Mouse (Mus musculus) olfactory bulb, adult 2 months (tissue): ENCODE data around the gene Serpina3c.

Source experiments
- CTCF ChIP-seq: fragments of 200-500 bp; IDR thresholded peaks from 2 replicates; pipeline ENCODE4 v1.5.1; 2012; ENCODE audit warnings: low read depth, mild to moderate bottlenecking, low read length, moderate library complexity; ENCODE audit not compliant: insufficient read depth
- POLR2A ChIP-seq: fragments of 200-500 bp; IDR thresholded peaks from 2 replicates; pipeline ENCODE4 v1.6.1; 2012; ENCODE audit warnings: mild to moderate bottlenecking, low read depth, low read length, moderate library complexity; ENCODE audit not compliant: insufficient read depth

DNA sequence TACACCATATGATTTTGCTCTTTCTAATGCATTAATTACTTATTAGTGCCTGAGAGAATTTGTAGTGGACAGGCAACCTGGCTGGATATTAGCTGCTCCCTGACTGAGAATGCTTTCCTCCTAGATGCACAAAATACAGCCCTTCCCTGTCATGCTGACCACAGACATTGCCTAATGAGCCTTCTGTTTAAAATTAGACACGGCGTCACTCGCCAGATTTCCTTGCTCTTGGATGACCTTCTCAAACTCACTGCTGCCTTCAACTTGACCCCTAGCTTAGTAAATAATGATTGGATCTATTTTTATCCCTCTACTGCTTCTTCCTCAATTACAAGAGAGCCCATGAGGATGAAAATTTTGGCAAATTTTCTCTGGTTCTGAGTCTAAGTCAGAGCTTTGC lies 21.1 kb upstream of the Serpina3c start:
- TF ChIP-seq CTCF (no peak), POLR2A (no peak)
